Mouse (Mus musculus): ENCODE measurements around the gene Syne1.

DNA sequence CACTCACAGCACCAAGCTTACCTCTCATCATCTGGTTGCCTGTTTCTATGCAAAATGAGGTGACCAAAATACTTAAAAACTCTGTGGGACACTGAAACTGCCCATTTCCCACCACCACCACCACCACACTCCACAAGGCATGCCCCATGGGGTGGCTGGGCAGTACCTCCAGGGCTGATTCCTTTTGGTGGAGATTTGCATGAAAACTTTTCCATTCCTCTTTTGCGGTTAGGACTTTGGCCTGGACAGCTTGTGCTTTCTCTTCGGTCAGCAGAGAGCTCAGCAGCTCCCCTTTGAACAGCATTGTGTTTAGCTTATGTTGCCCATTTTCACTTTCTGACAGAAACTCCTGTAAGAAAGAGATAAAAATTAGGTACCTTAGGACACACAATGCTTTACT lies 280.6 kb downstream of the Syne1 start:
- no peak for TF ChIP-seq CTCF (IDR thresholded peaks at IDR 0.05 in 2 of 3, conservative IDR thresholded peaks at IDR 0.05 in 1 of 3; ENCODE audit: control insufficient read depth in 1 of 3, insufficient read depth in 1 of 3, low read depth in 2 of 3, low read length in 3 of 3, poor library complexity in 1 of 3, severe bottlenecking in 1 of 3)
- no peak for TF ChIP-seq ZNF384 (IDR thresholded peaks at IDR 0.05; ENCODE audit: low read depth, low read length)
- no peak for TF ChIP-seq JUND (IDR thresholded peaks at IDR 0.05; ENCODE audit: low read depth, low read length)
- TF ChIP-seq POLR2A (IDR thresholded peaks at IDR 0.05; ENCODE audit: control insufficient read depth in 1 of 2, insufficient read depth in 1 of 2, low read depth in 1 of 2, low read length in 2 of 2, poor library complexity in 1 of 2): no peak
- no peak for TF ChIP-seq KAT2A (conservative IDR thresholded peaks at IDR 0.05; ENCODE audit: low read depth, low read length)
- no peak for TF ChIP-seq GATA1 (IDR thresholded peaks at IDR 0.05; ENCODE audit: low read depth, low read length)

Measured in MEL (cell line).